Mouse (Mus musculus): ENCODE results near the gene Gm42906.

DNA sequence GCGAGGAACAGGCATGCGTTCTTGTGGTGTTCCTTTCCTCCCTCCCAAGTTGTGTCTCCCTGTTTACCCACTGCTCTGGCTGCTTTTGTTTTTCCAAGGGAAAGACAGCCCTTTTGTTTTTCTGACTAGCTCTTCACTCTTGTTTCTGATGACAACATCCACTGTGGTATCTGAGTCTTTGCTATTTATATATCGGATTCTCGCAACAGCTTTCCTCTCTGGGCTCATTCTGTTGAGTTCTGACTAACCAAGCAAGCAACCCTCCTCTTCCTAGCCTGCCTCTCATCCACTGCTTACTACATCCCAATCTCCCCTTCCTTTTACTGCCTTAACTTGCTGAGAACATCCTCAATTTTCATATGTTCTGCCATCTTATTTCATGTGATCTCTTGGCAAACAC lies 353.7 kb downstream of the Gm42906 start:
- TF ChIP-seq CTCF (IDR thresholded peaks at IDR 0.05; ENCODE audit: low read depth) (no peak), EP300 (IDR thresholded peaks at IDR 0.05; ENCODE audit: low read depth) (no peak)

All from liver, postnatal 0 days (tissue).